Mouse (Mus musculus): ENCODE results near the gene Ddx4.

GRCm38 (mm10) chr13:112560554-112561138 is 91.6 kb downstream of the Ddx4 start:
- TF ChIP-seq CTCF (IDR thresholded peaks at IDR 0.05; ENCODE audit: extremely low read depth, insufficient read length, insufficient replicate concordance, low read depth, low read length) (no peak), POLR2A (IDR thresholded peaks at IDR 0.05; ENCODE audit: low read depth, low read length) (no peak)
